Mouse (Mus musculus): ENCODE measurements around the gene Pcolce. TPM values are rescaled to one million over a fixed set of nuclear protein-coding genes. Genes with fewer than 3 reads are reported as not detected.
A peak's percentile ranks its signal among the peaks of the same experiment; 100 is the strongest.

Gene Pcolce
- 9.0 and 10.5 TPM in 2 replicates for polyA plus RNA-seq (2015; fragmentation: Nextera tagmentation; extraction: Ambion mirVana)

DNA sequence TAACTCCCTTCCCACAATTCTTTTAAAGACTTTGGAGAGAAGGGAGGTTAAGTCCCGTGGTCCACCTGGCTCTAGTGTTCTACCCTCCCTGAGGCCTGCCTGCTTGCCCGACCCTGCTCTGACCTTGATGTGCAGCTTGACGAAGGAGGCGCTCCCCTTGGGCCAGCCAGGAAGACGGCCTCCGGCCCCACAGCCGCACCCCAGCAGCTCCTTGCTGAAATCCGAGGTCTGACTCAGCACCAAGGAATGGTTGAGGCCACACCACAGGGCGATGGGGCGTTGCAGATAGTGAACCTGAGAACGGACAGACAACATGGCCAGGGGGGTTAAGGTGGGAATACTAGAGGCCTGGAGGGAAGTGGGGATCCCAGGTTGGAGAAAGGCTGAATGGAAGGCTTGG lies at the start of gene Pcolce:
Gene Pcolce (minus strand): TSS at position 235 of the 400 bp plus-strand sequence.
- H3K27me3 ChIP-seq = peaks cover 11% of the 10 kb centered on the region
- no peak for ATAC-seq
- H3K9ac ChIP-seq (replicated peaks) = peak within 1 kb of the TSS; percentile 32; the same call in 1 of the 2 replicates
- H3K27ac ChIP-seq = 0 out of 2 replicates have a peak within 1 kb of the TSS, but pooled peaks have one; percentile 19
- no peaks in the 10 kb centered on the region for H3K36me3 ChIP-seq
- no peaks in the 10 kb centered on the region for H3K9me3 ChIP-seq
- H3K4me1 ChIP-seq (replicated peaks) = peaks cover 29% of the 10 kb centered on the region
- 69% methylated on average over 11 of the region's 11 CpGs for WGBS
- no peak within 1 kb of the TSS for H3K4me2 ChIP-seq (replicated peaks)
- H3K4me3 ChIP-seq (replicated peaks) = no peak within 1 kb of the TSS

DNA sequence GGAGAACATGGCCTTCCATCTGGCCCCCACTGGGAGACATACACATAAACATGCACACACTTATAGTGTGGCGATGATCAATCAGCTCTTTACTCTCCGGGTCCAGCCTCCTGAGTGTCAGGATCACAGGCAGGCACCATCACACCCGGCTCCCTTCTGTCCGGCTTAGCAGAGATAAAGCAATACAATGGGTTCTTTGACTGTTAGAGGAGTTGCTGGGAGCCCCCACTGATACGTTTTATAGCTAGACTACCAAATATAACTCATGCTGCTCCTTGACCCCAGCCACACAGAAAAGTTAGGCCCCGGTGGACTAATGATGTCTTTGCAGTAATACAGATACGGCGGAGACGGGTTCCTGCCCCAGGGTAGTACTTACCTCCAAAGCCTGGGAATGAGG lies 49.5 kb upstream of the Pcolce start:
- no peak overlapping the region for H3K27ac ChIP-seq
- H3K4me2 ChIP-seq (replicated peaks) = no peak overlapping the region
- H3K4me1 ChIP-seq (replicated peaks) = no peaks in the 10 kb centered on the region
- peaks cover 85% of the 10 kb centered on the region for H3K36me3 ChIP-seq
- H3K9me3 ChIP-seq = no peaks in the 10 kb centered on the region
- ATAC-seq = no peak
- WGBS = 83% methylated on average over 9 of the region's 9 CpGs
- no peak overlapping the region for H3K4me3 ChIP-seq (replicated peaks)
- H3K9ac ChIP-seq (replicated peaks) = no peak overlapping the region
- H3K27me3 ChIP-seq = no peaks in the 10 kb centered on the region

DNA sequence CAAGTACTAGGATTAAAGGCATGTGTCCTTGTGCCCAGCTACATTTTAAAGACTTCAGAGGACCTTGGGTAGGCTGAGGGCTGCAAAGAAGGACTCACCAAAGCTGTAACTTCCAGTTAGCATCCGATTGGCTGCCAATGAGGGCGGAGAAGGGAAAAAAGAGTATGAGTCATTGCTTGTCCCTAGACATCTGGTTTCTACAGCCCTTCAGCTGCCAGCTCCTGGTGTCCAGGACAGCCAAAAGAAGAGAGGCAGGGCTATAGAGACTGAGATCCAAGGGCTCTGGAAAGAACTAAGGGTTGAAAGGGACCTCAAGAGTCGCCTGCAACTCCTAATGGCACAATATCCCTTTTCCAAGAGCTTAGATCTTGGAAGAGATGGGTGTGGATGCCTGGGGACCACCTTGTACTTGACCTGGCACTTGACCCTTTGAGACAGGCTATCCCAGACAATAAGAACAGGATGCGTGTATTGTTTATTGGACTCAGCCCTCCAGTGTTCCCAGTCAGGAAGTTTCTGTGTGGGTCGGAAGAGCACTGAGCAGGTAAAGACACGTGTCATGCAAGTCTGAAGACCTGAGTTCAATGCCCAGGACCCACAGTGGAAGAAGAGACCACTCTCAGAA lies 46.6 kb upstream of the Pcolce start:
- 92% methylated on average over 6 of the region's 6 CpGs for WGBS
- Histone ChIP-seq H3K4me3 (replicated peaks) (no peak overlapping the region), H3K27ac (no peak overlapping the region), H3K27me3 (no peaks in the 10 kb centered on the region), H3K9me3 (no peaks in the 10 kb centered on the region), H3K36me3 (peaks cover 72% of the 10 kb centered on the region), H3K4me1 (replicated peaks) (no peaks in the 10 kb centered on the region), H3K4me2 (replicated peaks) (no peak overlapping the region), H3K9ac (replicated peaks) (no peak overlapping the region)
- no peak for ATAC-seq

DNA sequence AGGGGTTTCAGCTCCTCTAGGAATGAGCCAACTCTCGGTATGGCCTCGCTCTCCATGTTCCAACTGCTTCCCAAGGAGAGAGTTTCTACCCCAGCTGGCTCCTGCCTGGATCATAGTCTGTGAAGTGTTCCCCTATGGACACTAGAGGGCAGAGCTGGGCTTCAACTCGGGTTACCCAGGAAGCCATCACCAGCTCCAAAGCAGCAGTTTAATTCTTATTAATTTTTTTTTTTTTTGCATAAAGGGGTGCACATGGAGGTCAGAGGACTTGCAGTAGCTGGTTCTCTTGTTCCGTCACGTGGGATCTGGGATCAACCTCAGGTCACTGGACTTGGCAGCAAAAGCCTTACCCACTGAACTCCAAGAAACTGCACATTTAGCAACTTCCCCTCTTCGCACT lies 43.4 kb upstream of the Pcolce start:
- no peak overlapping the region for H3K4me2 ChIP-seq (replicated peaks)
- H3K4me3 ChIP-seq (replicated peaks) = no peak overlapping the region
- H3K27me3 ChIP-seq = no peaks in the 10 kb centered on the region
- WGBS = 37% methylated on average over 6 of the region's 6 CpGs
- peaks cover 65% of the 10 kb centered on the region for H3K36me3 ChIP-seq
- H3K27ac ChIP-seq = no peak overlapping the region
- H3K4me1 ChIP-seq (replicated peaks) = no peaks in the 10 kb centered on the region
- H3K9ac ChIP-seq (replicated peaks) = no peak overlapping the region
- ATAC-seq = peak; percentile 51
- no peaks in the 10 kb centered on the region for H3K9me3 ChIP-seq

GRCm38 (mm10) chr5:137654746-137655145 lies 41.2 kb upstream of the Pcolce start:
- H3K36me3 ChIP-seq = peaks cover 55% of the 10 kb centered on the region
- H3K4me1 ChIP-seq (replicated peaks) = peaks cover 8% of the 10 kb centered on the region
- no peak for ATAC-seq
- no peak overlapping the region for H3K9ac ChIP-seq (replicated peaks)
- no peak overlapping the region for H3K4me3 ChIP-seq (replicated peaks)
- WGBS = 78% methylated on average over 7 of the region's 7 CpGs
- H3K27me3 ChIP-seq = no peaks in the 10 kb centered on the region
- no peak overlapping the region for H3K4me2 ChIP-seq (replicated peaks)
- H3K9me3 ChIP-seq = no peaks in the 10 kb centered on the region
- no peak overlapping the region for H3K27ac ChIP-seq

- no peak for ATAC-seq
- H3K27me3 ChIP-seq = no peaks in the 10 kb centered on the region
- H3K9me3 ChIP-seq = no peaks in the 10 kb centered on the region
- H3K9ac ChIP-seq (replicated peaks) = no peak overlapping the region
- H3K4me1 ChIP-seq (replicated peaks) = peaks cover 18% of the 10 kb centered on the region
- peaks cover 41% of the 10 kb centered on the region for H3K36me3 ChIP-seq
- 90% methylated on average over 10 of the region's 10 CpGs for WGBS
- no peak overlapping the region for H3K27ac ChIP-seq
- H3K4me2 ChIP-seq (replicated peaks) = no peak overlapping the region
- H3K4me3 ChIP-seq (replicated peaks) = no peak overlapping the region
Measured at GRCm38 (mm10) chr5:137653366-137653765, 39.8 kb upstream of the Pcolce start.

GRCm38 (mm10) chr5:137652474-137652873 lies 38.9 kb upstream of the Pcolce start:
- Histone ChIP-seq H3K9me3 (no peaks in the 10 kb centered on the region), H3K36me3 (peaks cover 39% of the 10 kb centered on the region)
- ATAC-seq = 0 out of 2 replicates have a peak, but pooled peaks have one; percentile 34

DNA sequence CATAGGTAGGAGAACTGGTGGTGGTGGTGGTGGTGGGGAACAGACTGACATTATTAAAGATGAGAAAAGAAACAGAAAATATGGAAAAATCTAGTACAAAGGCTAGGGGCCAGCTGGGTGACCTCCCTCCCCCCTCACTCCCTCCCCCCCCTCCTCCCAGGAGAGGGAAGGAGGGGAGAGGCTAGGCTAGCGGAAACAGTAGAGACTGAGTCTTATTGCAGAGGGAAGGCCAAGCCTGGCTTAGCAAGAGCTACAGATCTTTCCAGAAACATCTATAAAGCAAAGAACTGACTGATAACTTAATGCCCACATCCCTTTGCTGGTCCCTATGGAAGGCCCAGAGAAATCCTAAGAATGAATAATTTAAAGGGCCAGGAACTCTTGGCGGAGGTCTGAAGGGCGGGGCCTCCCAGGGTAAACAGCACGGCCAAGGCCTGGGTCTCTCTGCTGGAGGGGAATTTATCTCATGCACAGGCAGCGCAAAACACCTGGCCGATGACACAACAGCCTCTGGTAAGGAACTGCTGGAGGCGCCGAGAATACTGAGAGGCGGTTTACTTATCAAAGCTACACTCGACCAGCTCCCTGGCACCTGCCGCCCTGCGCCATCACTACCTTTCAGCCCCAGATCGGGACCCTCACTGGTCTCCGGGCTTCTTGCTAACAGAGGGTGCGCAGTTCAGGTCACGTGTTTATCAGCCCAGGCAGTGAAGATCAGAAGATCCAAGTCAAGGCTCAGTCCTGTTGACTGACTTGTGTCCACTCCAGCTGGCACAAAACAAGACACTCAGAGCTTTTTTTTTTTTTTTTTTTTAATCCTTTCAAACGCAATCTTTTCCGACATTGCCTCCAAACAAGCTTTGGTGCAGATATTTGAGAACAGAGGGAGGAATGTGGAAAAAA lies 36.3 kb upstream of the Pcolce start:
- H3K4me3 ChIP-seq (replicated peaks) = no peak overlapping the region

More at GRCm38 (mm10) chr5:137652474-137652873, 38.9 kb upstream of the Pcolce start:
- no peak overlapping the region for H3K9ac ChIP-seq (replicated peaks)
- no peak overlapping the region for H3K4me3 ChIP-seq (replicated peaks)
- H3K27me3 ChIP-seq = peaks cover 1% of the 10 kb centered on the region; the same call in 1 of the 2 replicates
- 22% methylated on average over 3 of the region's 3 CpGs for WGBS
- H3K27ac ChIP-seq = no peak overlapping the region
- no peak overlapping the region for H3K4me2 ChIP-seq (replicated peaks)
- peaks cover 23% of the 10 kb centered on the region for H3K4me1 ChIP-seq (replicated peaks)

DNA sequence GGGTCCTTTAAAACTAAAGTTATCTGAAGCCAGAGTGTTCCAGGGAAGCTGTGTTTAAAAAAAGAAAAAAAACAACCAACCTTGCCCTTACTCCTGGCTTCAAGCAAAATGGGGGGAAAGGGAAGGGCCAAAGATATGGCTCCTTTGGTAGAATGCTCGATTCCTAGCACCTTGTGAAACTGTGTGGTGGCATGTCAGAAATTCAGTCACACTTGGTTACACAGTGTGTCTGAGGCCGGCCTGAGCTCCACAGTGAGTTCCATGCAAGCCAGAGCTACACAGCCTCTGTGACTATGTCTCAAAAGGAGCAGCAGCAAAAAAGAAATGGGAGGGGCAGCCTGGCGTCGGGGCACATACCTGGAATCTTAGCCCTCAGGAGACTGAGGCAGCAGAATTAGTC lies 35.7 kb upstream of the Pcolce start:
- ATAC-seq = no peak
- Histone ChIP-seq H3K4me2 (replicated peaks) (no peak overlapping the region), H3K4me1 (replicated peaks) (peaks cover 34% of the 10 kb centered on the region), H3K9me3 (no peaks in the 10 kb centered on the region), H3K36me3 (peaks cover 25% of the 10 kb centered on the region), H3K27ac (peak overlapping the region; percentile 25), H3K4me3 (replicated peaks) (no peak overlapping the region), H3K27me3 (peaks cover 34% of the 10 kb centered on the region), H3K9ac (replicated peaks) (no peak overlapping the region)
- 26% methylated on average over 4 of the region's 4 CpGs for WGBS

More for the DNA sequence above, 36.3 kb upstream of the Pcolce start:
- H3K4me1 ChIP-seq (replicated peaks) = peaks cover 33% of the 10 kb centered on the region
- peaks cover 29% of the 10 kb centered on the region for H3K36me3 ChIP-seq
- peak overlapping the region; percentile 32; the same call in 1 of the 2 replicates for H3K9ac ChIP-seq (replicated peaks)
- H3K27me3 ChIP-seq = peaks cover 27% of the 10 kb centered on the region
- 11% methylated on average over 17 of the region's 18 CpGs for WGBS
- H3K27ac ChIP-seq = peak overlapping the region; percentile 51
- H3K9me3 ChIP-seq = no peaks in the 10 kb centered on the region
- H3K4me2 ChIP-seq (replicated peaks) = peak overlapping the region; percentile 34
- ATAC-seq = 0 out of 2 replicates have a peak, but pooled peaks have one; percentile 13

- H3K36me3 ChIP-seq = peaks cover 15% of the 10 kb centered on the region
- no peaks in the 10 kb centered on the region for H3K9me3 ChIP-seq
- H3K4me3 ChIP-seq (replicated peaks) = no peak overlapping the region
- ATAC-seq = peak; percentile 41; the same call in 1 of the 2 replicates
- no peak overlapping the region for H3K4me2 ChIP-seq (replicated peaks)
- 0 out of 2 replicates have a peak overlapping the region, but pooled peaks have one; percentile 16 for H3K9ac ChIP-seq (replicated peaks)
- WGBS = 77% methylated on average over 9 of the region's 9 CpGs
- H3K27me3 ChIP-seq = peaks cover 46% of the 10 kb centered on the region
- H3K27ac ChIP-seq = no peak overlapping the region
- H3K4me1 ChIP-seq (replicated peaks) = peaks cover 34% of the 10 kb centered on the region
Measured at GRCm38 (mm10) chr5:137647827-137648601, 34.4 kb upstream of the Pcolce start.

DNA sequence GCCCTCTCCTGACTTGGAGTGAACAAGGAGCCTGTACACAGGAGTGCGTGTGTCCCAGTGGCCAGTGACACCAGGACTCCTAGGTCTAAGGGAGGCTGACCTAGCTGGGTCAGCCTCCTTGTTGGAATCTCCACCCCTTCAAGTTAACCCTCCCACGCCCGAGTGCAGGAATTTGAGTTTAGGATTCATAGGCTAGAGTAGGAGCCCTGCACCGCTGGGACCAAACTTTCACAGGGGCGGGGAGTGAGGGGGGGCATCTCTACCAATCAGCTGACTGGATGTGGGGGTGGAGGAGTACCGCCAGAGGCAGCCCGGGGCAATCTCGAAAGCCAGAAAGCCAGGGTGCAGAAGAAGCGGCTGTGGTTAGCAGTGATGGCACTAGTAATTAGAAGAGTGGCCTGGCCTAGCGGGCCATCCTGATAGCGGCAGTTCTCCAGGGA lies 32.1 kb upstream of the Pcolce start, which contains the start of gene Irs3:
Gene Irs3 (minus strand): TSS at position 63 of the 440 bp plus-strand sequence.
- H3K4me3 ChIP-seq (replicated peaks) = peak within 1 kb of the TSS; percentile 31
- peaks cover 49% of the 10 kb centered on the region for H3K27me3 ChIP-seq
- 13% methylated on average over 11 of the region's 11 CpGs for WGBS
- H3K4me2 ChIP-seq (replicated peaks) = peak within 1 kb of the TSS; percentile 46
- ATAC-seq = no peak
- H3K9me3 ChIP-seq = no peaks in the 10 kb centered on the region
- peaks cover 34% of the 10 kb centered on the region for H3K4me1 ChIP-seq (replicated peaks)
- H3K36me3 ChIP-seq = peaks cover 20% of the 10 kb centered on the region
- H3K9ac ChIP-seq (replicated peaks) = peak within 1 kb of the TSS; percentile 55
- H3K27ac ChIP-seq = no peak within 1 kb of the TSS
